Mouse (Mus musculus) MEL (cell line): Measurements from ENCODE around the gene Rhoq. TPM values are rescaled to one million over a fixed set of nuclear protein-coding genes. Genes with fewer than 3 reads are reported as not detected.

ENCODE experiments used
- DNase-seq: peaks from one replicate; pipeline ENCODE4 v3.0.0; 2011; ENCODE audit warnings: low read depth, low spot score
- H3K27ac ChIP-seq: 2 replicates; pipeline ENCODE4 v1.5.1; 2012; ENCODE audit warnings: low read depth, mild to moderate bottlenecking, control low read depth, low read length, moderate library complexity; ENCODE audit not compliant: control insufficient read depth
- H3K27me3 ChIP-seq, 2 experiments: fragments of 150-350 bp in 1 of 2; sonication (generic) in 1 of 2; 2 replicates each; pipeline ENCODE4 v1.6.1; 2012; ENCODE audit warnings: low read length in 2 of 2, mild to moderate bottlenecking in 2 of 2, improper control_type of control experiment in 1 of 2, moderate library complexity in 1 of 2; ENCODE audit not compliant: insufficient read depth in 2 of 2, control insufficient read depth in 1 of 2
- H3K36me3 ChIP-seq, 2 experiments: 2 replicates each; pipeline ENCODE4 v1.6.1; 2012 to 2014; ENCODE audit warnings: low read length in 2 of 2, improper control_type of control experiment in 1 of 2, inconsistent platforms in 1 of 2, mild to moderate bottlenecking in 1 of 2; ENCODE audit not compliant: insufficient read depth in 2 of 2, control insufficient read depth in 1 of 2
- H3K4me1 ChIP-seq, 2 experiments: fragments of 150-350 bp in 1 of 2; sonication (generic) in 1 of 2; 2 replicates each; pipeline ENCODE4 v1.6.1; 2012; ENCODE audit warnings: low read length in 2 of 2, improper control_type of control experiment in 1 of 2, mild to moderate bottlenecking in 1 of 2; ENCODE audit not compliant: insufficient read depth in 2 of 2, control insufficient read depth in 1 of 2
- H3K4me3 ChIP-seq, 2 experiments: fragments of 150-350 bp in 1 of 2; sonication (generic) in 1 of 2; 2 replicates each; pipeline ENCODE4 v1.5.1; 2012; ENCODE audit warnings: low read depth in 2 of 2, low read length in 2 of 2, mild to moderate bottlenecking in 2 of 2, moderate library complexity in 2 of 2, control low read depth in 1 of 2, improper control_type of control experiment in 1 of 2; ENCODE audit not compliant: control insufficient read depth in 1 of 2, insufficient read depth in 1 of 2
- H3K79me2 ChIP-seq: 2 replicates; pipeline ENCODE4 v1.6.1; 2012; ENCODE audit warnings: mild to moderate bottlenecking, low read length, moderate library complexity; ENCODE audit not compliant: control insufficient read depth, poor library complexity, insufficient read depth
- H3K9ac ChIP-seq: 2 replicates; pipeline ENCODE4 v1.6.1; 2012; ENCODE audit warnings: low read depth, mild to moderate bottlenecking, control low read depth, low read length, moderate library complexity; ENCODE audit not compliant: control insufficient read depth, poor library complexity, severe bottlenecking
- H3K9me3 ChIP-seq: fragments of 150-350 bp; sonication (generic); replicated peaks from 2 replicates; pipeline ENCODE4 v1.6.1; 2012; ENCODE audit warnings: mild to moderate bottlenecking, low read length, improper control_type of control experiment, moderate library complexity; ENCODE audit not compliant: insufficient read depth
- JUND ChIP-seq: IDR thresholded peaks from 2 replicates; pipeline ENCODE4 v1.6.1; 2011; ENCODE audit warnings: low read depth, mild to moderate bottlenecking, improper control_type of control experiment, low read length
- MAZ ChIP-seq: IDR thresholded peaks from 2 replicates; pipeline ENCODE4 v1.6.1; 2012; ENCODE audit warnings: low read depth, mild to moderate bottlenecking, inconsistent platforms, low read length, improper control_type of control experiment
- MEF2A ChIP-seq: IDR thresholded peaks from 2 replicates; pipeline ENCODE4 v1.6.1; 2014; ENCODE audit warnings: low read depth, mild to moderate bottlenecking, inconsistent platforms, low read length, improper control_type of control experiment; ENCODE audit not compliant: poor library complexity, insufficient replicate concordance, severe bottlenecking; ENCODE audit errors: extremely low read depth
- USF1 ChIP-seq: IDR thresholded peaks from 2 replicates; pipeline ENCODE4 v1.6.1; 2014; ENCODE audit warnings: low read depth, mild to moderate bottlenecking, inconsistent platforms, low read length, improper control_type of control experiment, moderate library complexity
- ZMIZ1 ChIP-seq: IDR thresholded peaks from 2 replicates; pipeline ENCODE4 v1.6.1; 2012; ENCODE audit warnings: low read depth, mild to moderate bottlenecking, inconsistent platforms, low read length, improper control_type of control experiment, moderate library complexity
- polyA plus RNA-seq, 2 experiments: library from polyadenylated mRNA; stranded (reverse) in 1 of 2; unstranded in 1 of 2; fragments of >175 nt in 1 of 2; fragments of >200 nt in 1 of 2; gene quantifications; 2 replicates each; pipeline versions ENCODE4 v1.2.1 to v1.2.4; 2012; ENCODE audit warnings: low replicate concordance in 2 of 2, low read depth in 1 of 2; ENCODE audit not compliant: insufficient read length in 2 of 2, insufficient read depth in 1 of 2, missing spikeins in 1 of 2
- total RNA-seq: library from RNA; depleted of rRNA; stranded (reverse); fragments of 300-350 nt; gene quantifications from 2 replicates; pipeline ENCODE4 v1.2.3, GENCODE M21; 2012

The Rhoq gene
- total and polyA plus RNA-seq, 3 experiments = 3.1 to 34.9 (median 9.4) TPM

DNA sequence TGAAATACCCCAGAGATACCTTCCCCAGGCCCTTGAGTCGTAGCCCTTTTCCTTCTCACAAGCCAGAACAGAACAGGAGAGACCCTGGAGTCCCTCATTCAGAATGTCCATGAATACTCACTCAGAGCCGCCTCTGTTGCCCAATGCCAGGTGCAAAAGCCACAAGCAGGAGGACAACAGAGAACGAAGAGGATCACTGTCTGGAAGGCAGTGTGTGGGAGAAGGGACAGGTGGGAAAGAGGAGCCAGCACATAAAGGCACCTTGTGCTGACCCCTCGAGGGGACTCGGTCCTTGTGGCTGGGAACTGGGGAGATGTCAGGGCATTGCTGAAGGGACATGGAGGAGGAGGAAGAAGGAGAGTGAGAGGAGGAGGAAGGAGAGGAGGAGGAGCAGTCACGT lies 20.8 kb upstream of the Rhoq start:
- DNase-seq = no peak

DNA sequence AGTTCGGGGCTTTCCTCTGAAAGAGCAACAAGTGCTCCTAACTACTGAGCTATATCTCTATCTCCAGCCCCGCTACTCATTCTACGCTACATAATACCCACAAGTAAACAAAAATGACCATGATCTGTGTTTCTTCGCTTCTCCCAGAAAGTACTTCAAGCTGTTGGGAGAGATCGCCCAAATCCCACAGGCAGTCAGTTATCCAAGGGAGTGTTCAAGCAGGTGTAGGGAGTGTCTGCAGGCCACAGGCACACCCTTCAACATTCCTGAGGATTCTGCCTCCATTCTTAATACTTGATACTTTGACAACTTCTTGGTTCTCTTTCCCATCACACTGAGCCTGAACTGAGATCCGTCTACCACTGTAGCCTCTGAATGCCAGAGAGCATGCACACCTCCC lies 19.7 kb upstream of the Rhoq start:
- Histone ChIP-seq H3K36me3 (peaks cover 0 to 4% of the 10 kb centered on the region in 2 experiments; a peak in 1 of 4 replicates), H3K27me3 (peaks cover 0 to 1% of the 10 kb centered on the region in 2 experiments; a peak in 1 of 4 replicates), H3K79me2 (no peaks in the 10 kb centered on the region), H3K9ac (no peak overlapping the region), H3K27ac (no peak overlapping the region), H3K4me3 (no peak overlapping the region), H3K4me1 (peaks cover 0 to 4% of the 10 kb centered on the region in 2 experiments; a peak in 1 of 4 replicates), H3K9me3 (no peaks in the 10 kb centered on the region)
- TF ChIP-seq ZMIZ1 = no peak
- DNase-seq = no peak

More for the DNA sequence above, 20.8 kb upstream of the Rhoq start:
- H3K79me2 ChIP-seq = no peaks in the 10 kb centered on the region
- H3K36me3 ChIP-seq = peaks cover 0 to 6% of the 10 kb centered on the region in 2 experiments; a peak in 1 of 4 replicates
- no peak overlapping the region for H3K4me3 ChIP-seq
- H3K4me1 ChIP-seq = peaks cover 0 to 7% of the 10 kb centered on the region in 2 experiments; a peak in 1 of 4 replicates
- TF ChIP-seq MEF2A = no peak
- 0 out of 2 replicates have a peak, but pooled peaks have one; percentile 19 for TF ChIP-seq USF1
- TF ChIP-seq, all 39 proteins: peak for 1
- H3K27me3 ChIP-seq = peaks cover 0 to 1% of the 10 kb centered on the region in 2 experiments; a peak in 1 of 4 replicates
- no peak overlapping the region for H3K27ac ChIP-seq
- no peaks in the 10 kb centered on the region for H3K9me3 ChIP-seq
- no peak overlapping the region for H3K9ac ChIP-seq

DNA sequence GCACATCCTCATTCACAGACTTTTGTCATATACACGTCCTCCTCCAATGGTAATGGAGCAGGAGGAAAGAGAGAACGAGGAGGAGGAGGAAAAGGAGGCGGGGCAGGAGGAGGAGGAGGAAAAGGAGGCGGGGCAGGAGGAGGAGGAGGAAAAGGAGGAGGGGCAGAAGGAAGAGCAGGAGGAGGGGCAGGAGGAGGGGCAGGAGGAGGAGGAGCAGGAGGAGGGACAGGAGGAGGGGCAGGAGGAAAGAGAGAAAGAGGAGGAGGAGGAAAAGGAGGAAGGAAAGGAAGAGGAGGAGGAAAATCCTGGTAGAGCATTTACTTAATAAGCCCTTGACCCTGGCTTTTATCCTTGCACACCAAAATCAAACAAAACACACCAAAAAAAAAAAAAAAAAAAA lies 16.8 kb upstream of the Rhoq start:
- Histone ChIP-seq H3K27me3 (peaks cover 0 to 1% of the 10 kb centered on the region in 2 experiments; a peak in 1 of 4 replicates), H3K4me1 (peaks cover 0 to 4% of the 10 kb centered on the region in 2 experiments; a peak in 1 of 4 replicates), H3K4me3 (peak overlapping the region; percentile 63), H3K27ac (no peak overlapping the region), H3K79me2 (no peaks in the 10 kb centered on the region), H3K9me3 (no peaks in the 10 kb centered on the region), H3K9ac (peak overlapping the region; percentile 61; the same call in 1 of the 2 replicates), H3K36me3 (peaks cover 0 to 2% of the 10 kb centered on the region in 2 experiments; a peak in 1 of 4 replicates)
- DNase-seq = peak; percentile 81
- TF ChIP-seq MAZ = peak; percentile 57; the same call in 1 of the 2 replicates
- no peak for TF ChIP-seq JUND
